Mouse (Mus musculus) kidney, embryonic 16.5 days (tissue): ENCODE data around the gene Aida. TPM values are rescaled to one million over a fixed set of nuclear protein-coding genes. Genes with fewer than 3 reads are reported as not detected.

Experiments used
- ATAC-seq: fragments of 200-750 bp; cut with Nextera tagmentation; 2 replicates; pipeline ENCODE4 v1.8.0; 2017; ENCODE audit warnings: moderate TSS enrichment; ENCODE audit not compliant: low FRiP score, low TSS enrichment
- H3K27ac ChIP-seq: fragments of 300-500 bp; sonication (generic); 2 replicates; pipeline ENCODE4 v1.5.1; 2014; ENCODE audit warnings: low read length
- H3K27me3 ChIP-seq: fragments of 300-500 bp; sonication (generic); 2 replicates; pipeline ENCODE4 v1.6.1; 2014; ENCODE audit warnings: low read length, control low read depth, mixed read lengths; ENCODE audit not compliant: insufficient read depth
- H3K36me3 ChIP-seq: fragments of 300-500 bp; sonication (generic); 2 replicates; pipeline ENCODE4 v1.6.1; 2014; ENCODE audit warnings: low read length, control low read depth, mixed read lengths; ENCODE audit not compliant: insufficient read depth
- H3K4me1 ChIP-seq: fragments of 300-500 bp; sonication (generic); 2 replicates; pipeline ENCODE4 v1.6.1; 2014; ENCODE audit warnings: low read length, control low read depth, mixed read lengths; ENCODE audit not compliant: insufficient read depth
- H3K4me2 ChIP-seq: fragments of 300-500 bp; sonication (generic); replicated peaks from 2 replicates; pipeline ENCODE4 v1.6.1; 2014; ENCODE audit warnings: low read depth, low read length
- H3K4me3 ChIP-seq: fragments of 300-500 bp; sonication (generic); 2 replicates; pipeline ENCODE4 v1.5.1; 2014; ENCODE audit warnings: mild to moderate bottlenecking, low read length
- H3K9ac ChIP-seq: fragments of 300-500 bp; sonication (generic); replicated peaks from 2 replicates; pipeline ENCODE4 v1.6.1; 2014; ENCODE audit warnings: low read length
- H3K9me3 ChIP-seq: fragments of 300-500 bp; sonication (generic); 2 replicates; pipeline ENCODE4 v1.6.1; 2016; ENCODE audit warnings: low read length, control low read depth
- WGBS: fragments of 180-500 bp; shearing (Covaris S2); extraction: QIAGEN DNeasy Blood & Tissue Kit; methylation state at CpG from one replicate; pipeline ENCODE4 v1.1.7; 2014; 5-methylcytosine and 5-hydroxymethylcytosine counted together
- polyA plus RNA-seq: library from polyadenylated mRNA; unstranded; fragments of >200 nt; fragmentation: Nextera tagmentation; extraction: Ambion mirVana; gene quantifications from 2 replicates; pipeline ENCODE4 v1.2.1, GENCODE M21; 2015

Aida gene
- polyA plus RNA-seq, 1 experiment from 2014 or later: 40.4 TPM

GRCm38 (mm10) chr1:183274385-183274784, 22.0 kb upstream of the Aida start:
- H3K4me2 ChIP-seq: no peak overlapping the region
- peaks cover 16% of the 10 kb centered on the region for H3K36me3 ChIP-seq
- H3K4me3 ChIP-seq: no peak overlapping the region
- WGBS: 51% methylated on average over 3 of the region's 3 CpGs
- H3K9me3 ChIP-seq: no peaks in the 10 kb centered on the region
- no peak for ATAC-seq
- no peak overlapping the region for H3K9ac ChIP-seq
- H3K4me1 ChIP-seq: no peaks in the 10 kb centered on the region
- H3K27me3 ChIP-seq: no peaks in the 10 kb centered on the region
- H3K27ac ChIP-seq: no peak overlapping the region

DNA sequence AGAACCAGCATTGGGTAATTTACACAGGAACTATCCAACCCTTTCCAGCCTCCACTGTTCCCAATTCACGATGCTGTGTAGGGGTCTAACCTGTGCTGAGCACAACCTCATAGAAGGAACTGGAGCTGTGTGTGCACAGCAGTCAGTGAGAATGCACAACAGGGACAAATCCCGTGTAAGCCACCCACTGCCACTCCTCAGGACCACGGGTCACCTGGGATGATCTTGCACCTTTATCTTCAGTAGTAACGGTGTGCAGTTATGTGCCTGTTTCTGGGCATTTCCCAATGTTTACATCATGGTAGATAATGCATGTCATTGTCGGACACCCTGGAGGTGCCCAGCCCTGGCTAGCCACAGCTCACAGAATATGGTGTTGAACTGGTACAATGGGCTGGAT, 20.6 kb upstream of the Aida start:
- no peaks in the 10 kb centered on the region for H3K4me1 ChIP-seq
- no peak for ATAC-seq
- H3K4me3 ChIP-seq: no peak overlapping the region
- no peak overlapping the region for H3K9ac ChIP-seq
- H3K4me2 ChIP-seq: no peak overlapping the region
- H3K27ac ChIP-seq: no peak overlapping the region
- H3K27me3 ChIP-seq: no peaks in the 10 kb centered on the region
- WGBS: 76% methylated on average over 5 of the region's 5 CpGs
- H3K36me3 ChIP-seq: peaks cover 27% of the 10 kb centered on the region
- no peaks in the 10 kb centered on the region for H3K9me3 ChIP-seq

DNA sequence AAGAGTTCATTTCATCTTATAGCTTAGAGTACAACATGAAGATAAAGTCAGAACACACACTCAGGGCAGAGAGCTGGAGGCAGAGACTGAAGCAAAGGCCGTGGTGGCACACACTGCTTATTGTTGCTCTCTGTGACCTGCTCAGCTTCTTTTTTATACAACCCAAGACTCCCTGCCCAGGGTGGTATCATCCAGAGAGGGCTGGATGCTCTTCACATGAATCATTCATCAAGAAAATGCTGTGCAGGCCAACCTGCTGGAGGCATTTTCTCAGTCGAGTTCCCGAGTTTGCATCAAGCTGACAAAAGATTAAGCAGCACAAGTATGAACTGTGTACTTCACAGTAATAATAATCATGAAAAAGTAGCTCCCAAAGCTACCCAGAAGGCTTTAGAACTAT, 8.0 kb upstream of the Aida start:
- Histone ChIP-seq H3K4me3 (no peak overlapping the region), H3K36me3 (peaks cover 56% of the 10 kb centered on the region), H3K9ac (no peak overlapping the region), H3K9me3 (no peaks in the 10 kb centered on the region), H3K27me3 (no peaks in the 10 kb centered on the region), H3K4me2 (no peak overlapping the region), H3K4me1 (no peaks in the 10 kb centered on the region), H3K27ac (no peak overlapping the region)
- WGBS: 87% methylated on average over 3 of the region's 3 CpGs
- no peak for ATAC-seq

- Histone ChIP-seq H3K9ac (no peak overlapping the region), H3K4me3 (no peak overlapping the region), H3K9me3 (no peaks in the 10 kb centered on the region), H3K4me2 (no peak overlapping the region), H3K27ac (no peak overlapping the region), H3K27me3 (no peaks in the 10 kb centered on the region), H3K36me3 (peaks cover 48% of the 10 kb centered on the region), H3K4me1 (no peaks in the 10 kb centered on the region)
- 96% methylated on average over 4 of the region's 4 CpGs for WGBS
- ATAC-seq: no peak
Measured at GRCm38 (mm10) chr1:183289576-183289975, 6.8 kb upstream of the Aida start.

DNA sequence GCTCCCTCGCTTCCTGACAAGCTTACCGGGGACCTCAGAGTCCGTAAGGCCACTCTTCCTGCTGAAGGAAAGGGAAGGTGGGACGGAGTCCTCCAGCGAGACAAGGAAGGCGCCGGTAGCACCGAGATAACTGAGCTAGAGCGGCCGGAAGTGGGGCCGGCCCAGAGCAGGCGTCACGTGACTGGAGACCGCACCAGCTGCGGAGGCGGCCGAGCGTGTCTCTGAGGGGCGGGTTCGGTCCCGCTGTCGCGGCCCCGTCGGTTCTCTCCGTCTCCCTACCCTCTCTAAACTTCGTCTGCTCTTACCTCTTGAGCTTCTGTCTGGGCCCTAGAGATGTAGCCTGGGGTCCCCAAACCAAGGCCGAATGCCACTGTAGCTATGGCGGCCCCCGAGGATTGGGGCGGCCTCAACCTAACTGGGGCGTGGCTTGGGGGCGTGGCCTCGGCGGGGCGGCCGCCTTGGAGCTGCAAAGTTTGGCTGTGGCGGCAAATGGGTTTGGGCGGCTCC, 540 bp downstream of the Aida start, which contains the start of gene Brox:
Gene Brox, minus strand, starts transcription at position 393 of the 507 bp plus-strand sequence.
- Histone ChIP-seq H3K9me3 (no peaks in the 10 kb centered on the region), H3K4me1 (no peaks in the 10 kb centered on the region), H3K36me3 (0 out of 2 replicates have a peak, but pooled peaks cover 6% of the 10 kb centered on the region), H3K27me3 (no peaks in the 10 kb centered on the region), H3K4me2 (peak within 1 kb of the TSS; percentile 57), H3K9ac (peak within 1 kb of the TSS; percentile 60), H3K27ac (peak within 1 kb of the TSS; percentile 26), H3K4me3 (peak within 1 kb of the TSS; percentile 54)
- under 1% methylated on average over 39 of the region's 39 CpGs for WGBS
- peak; percentile 90 for ATAC-seq

DNA sequence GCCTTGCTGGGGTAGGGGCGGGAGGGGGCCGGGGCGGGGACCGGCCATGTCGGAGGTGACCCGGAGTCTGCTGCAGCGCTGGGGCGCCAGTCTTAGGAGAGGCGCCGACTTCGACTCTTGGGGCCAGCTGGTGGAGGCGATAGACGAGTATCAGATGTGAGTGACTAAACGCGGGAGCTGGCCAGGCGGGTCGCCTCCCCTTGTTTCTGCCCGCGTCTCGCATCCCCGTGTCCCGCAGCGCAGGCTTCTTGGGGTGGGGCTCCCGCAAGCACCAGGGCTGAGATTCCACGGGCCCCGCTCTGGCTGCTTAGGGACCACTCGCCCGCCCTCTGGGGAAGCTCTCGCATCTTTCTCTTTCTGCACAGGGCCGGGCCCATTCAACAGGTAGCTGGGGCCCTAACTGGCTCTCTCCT, 1.1 kb downstream of the Aida start:
- H3K36me3 ChIP-seq: 0 out of 2 replicates have a peak, but pooled peaks cover 6% of the 10 kb centered on the region
- peak overlapping the region; percentile 57 for H3K4me2 ChIP-seq
- peak overlapping the region; percentile 54 for H3K9ac ChIP-seq
- H3K4me1 ChIP-seq: no peaks in the 10 kb centered on the region
- no peaks in the 10 kb centered on the region for H3K27me3 ChIP-seq
- H3K9me3 ChIP-seq: no peaks in the 10 kb centered on the region
- no peak for ATAC-seq
- H3K4me3 ChIP-seq: peak overlapping the region; percentile 54
- peak overlapping the region; percentile 21 for H3K27ac ChIP-seq
- WGBS: under 1% methylated on average over 29 of the region's 30 CpGs

- no peak for ATAC-seq
- peak overlapping the region; percentile 21 for H3K27ac ChIP-seq
- H3K4me2 ChIP-seq: peak overlapping the region; percentile 57
- peak overlapping the region; percentile 54 for H3K9ac ChIP-seq
- 0 out of 2 replicates have a peak, but pooled peaks cover 5% of the 10 kb centered on the region for H3K36me3 ChIP-seq
- peak overlapping the region; percentile 54 for H3K4me3 ChIP-seq
- no peaks in the 10 kb centered on the region for H3K27me3 ChIP-seq
- H3K4me1 ChIP-seq: no peaks in the 10 kb centered on the region
- H3K9me3 ChIP-seq: no peaks in the 10 kb centered on the region
- 0% methylated on average over 20 of the region's 20 CpGs for WGBS
Measured at GRCm38 (mm10) chr1:183297886-183298489, 1.6 kb downstream of the Aida start.

DNA sequence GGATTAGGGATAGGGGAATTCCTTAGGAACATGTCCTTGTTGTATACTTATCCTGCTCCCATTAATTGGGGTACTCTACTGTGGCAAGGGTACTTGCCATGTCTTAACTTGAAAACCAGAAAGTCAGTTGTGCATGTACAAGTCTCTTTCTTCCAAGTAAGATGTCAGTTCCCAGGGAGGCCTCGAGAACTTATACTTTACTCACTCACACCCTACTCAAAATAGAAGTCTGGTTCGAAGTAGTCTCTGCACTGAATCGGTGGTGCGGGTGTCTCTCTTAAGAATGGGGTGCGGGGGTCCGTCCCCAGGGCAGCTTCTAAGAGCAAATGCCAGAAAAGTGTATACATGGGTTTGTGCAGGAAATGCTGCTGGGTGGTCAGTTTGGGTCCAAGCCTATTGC, 2.8 kb downstream of the Aida start:
- 87% methylated on average over 6 of the region's 6 CpGs for WGBS
- Histone ChIP-seq H3K9me3 (no peaks in the 10 kb centered on the region), H3K27ac (no peak overlapping the region), H3K4me1 (no peaks in the 10 kb centered on the region), H3K36me3 (no peaks in the 10 kb centered on the region), H3K4me3 (no peak overlapping the region), H3K9ac (no peak overlapping the region), H3K4me2 (no peak overlapping the region), H3K27me3 (no peaks in the 10 kb centered on the region)
- no peak for ATAC-seq

DNA sequence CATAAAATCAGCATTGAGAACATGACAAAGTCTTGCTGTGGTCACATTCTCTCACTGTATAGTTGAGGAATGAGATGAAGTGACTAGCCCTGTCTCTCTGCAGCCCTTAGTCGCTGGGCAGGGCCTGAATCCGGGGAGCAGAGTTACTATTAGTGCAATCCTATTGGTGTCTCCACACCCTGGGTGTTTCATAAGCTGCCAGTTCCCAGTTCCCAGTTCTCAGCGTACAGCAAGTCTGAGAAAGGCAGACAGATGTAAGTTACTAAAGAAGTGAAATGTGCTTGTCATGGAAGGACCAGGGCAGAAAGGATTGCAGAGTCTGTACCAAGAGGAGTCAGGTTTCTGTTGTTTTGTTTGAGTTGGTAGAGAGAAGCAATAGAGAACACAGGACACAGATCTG, 11.2 kb downstream of the Aida start:
- no peaks in the 10 kb centered on the region for H3K27me3 ChIP-seq
- H3K27ac ChIP-seq: no peak overlapping the region
- no peaks in the 10 kb centered on the region for H3K4me1 ChIP-seq
- H3K36me3 ChIP-seq: peaks cover 7% of the 10 kb centered on the region; the same call in 1 of the 2 replicates
- WGBS: 78% methylated on average over 3 of the region's 3 CpGs
- ATAC-seq: no peak
- no peak overlapping the region for H3K4me2 ChIP-seq
- H3K9me3 ChIP-seq: no peaks in the 10 kb centered on the region
- H3K4me3 ChIP-seq: no peak overlapping the region
- no peak overlapping the region for H3K9ac ChIP-seq

DNA sequence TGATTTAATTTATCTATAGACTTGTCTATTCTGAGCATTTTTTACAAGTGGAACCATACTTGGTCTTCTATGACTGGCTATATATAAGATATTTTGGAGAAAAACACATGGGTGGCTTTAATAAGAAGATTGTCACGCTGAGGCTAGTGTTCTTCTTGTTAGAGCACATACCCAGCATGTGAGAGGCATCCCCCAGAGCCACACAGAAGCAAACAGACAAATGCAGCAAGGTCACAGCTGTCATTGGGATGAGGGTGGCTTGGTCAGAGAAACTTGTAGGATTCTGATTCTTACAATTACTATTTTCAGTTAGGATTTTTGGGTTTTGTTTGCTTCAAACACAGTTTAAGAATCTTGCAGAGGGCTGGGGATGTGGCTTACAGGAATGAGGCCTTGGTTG, 12.1 kb downstream of the Aida start:
- Histone ChIP-seq H3K27ac (no peak overlapping the region), H3K4me3 (no peak overlapping the region), H3K4me2 (no peak overlapping the region), H3K27me3 (no peaks in the 10 kb centered on the region), H3K4me1 (no peaks in the 10 kb centered on the region), H3K9me3 (no peaks in the 10 kb centered on the region), H3K36me3 (peaks cover 10% of the 10 kb centered on the region; the same call in 1 of the 2 replicates), H3K9ac (no peak overlapping the region)
- ATAC-seq: no peak
- WGBS: 92% methylated on average over 1 of the region's 1 CpGs
